Mouse (Mus musculus) liver, postnatal 0 days (tissue): ENCODE results near the gene Rbfox1.

Experiments used
- CTCF ChIP-seq: sonication (generic); IDR thresholded peaks from 2 replicates; pipeline ENCODE4 v1.5.1; 2016; ENCODE audit warnings: antibody characterized with exemption, low read depth
- EP300 ChIP-seq: IDR thresholded peaks from 2 replicates; pipeline ENCODE4 v1.6.1; 2016; ENCODE audit warnings: antibody characterized with exemption, low read depth, mild to moderate bottlenecking

- TF ChIP-seq EP300 (no peak), CTCF (no peak)
Observed at GRCm38 (mm10) chr16:7374146-7374545, 1489.0 kb downstream of the Rbfox1 start.
